In genomic region chr17:32387986-32388369, GRCm38 (mm10) we compare ENCODE assay signal across 8 mouse cellular contexts. TPM values are rescaled to one million over a fixed set of nuclear protein-coding genes. Genes with fewer than 3 reads are reported as not detected.
DNase-seq lines count a peak whose midpoint lies in the region; ATAC-seq and TF ChIP-seq lines count a peak whose summit lies in the region.

No protein-coding gene starts in this region.

- no peak for ATAC-seq in heart, embryonic 12.5 days (ENCODE audit: insufficient number of reproducible peaks, low FRiP score)
- 0 out of 2 replicates have a peak, but pooled peaks have one; percentile 8 for ATAC-seq in hindbrain, embryonic 13.5 days (ENCODE audit: low FRiP score)
- no peak for ATAC-seq in midbrain, embryonic 12.5 days (ENCODE audit: low FRiP score, low read depth)

- peaks cover 32% of the 10 kb centered on the region for H3K4me1 ChIP-seq in heart, embryonic 12.5 days (replicated peaks)
- no peaks in the 10 kb centered on the region for H3K4me1 ChIP-seq in bone marrow macrophage, adult 2 months (ENCODE audit: control insufficient read depth, insufficient read depth, low read length)
- H3K4me1 ChIP-seq in hindbrain, embryonic 13.5 days (replicated peaks): peaks cover 27% of the 10 kb centered on the region
- H3K4me1 ChIP-seq in midbrain, embryonic 12.5 days: peaks cover 8% of the 10 kb centered on the region

- H3K9ac ChIP-seq in heart, embryonic 12.5 days: peak overlapping the region; percentile 88; the same call in 1 of the 2 replicates
- H3K9ac ChIP-seq in hindbrain, embryonic 13.5 days: peak overlapping the region; percentile 92
- H3K9ac ChIP-seq in midbrain, embryonic 12.5 days (replicated peaks): peak overlapping the region; percentile 74; the same call in 1 of the 2 replicates

- H3K36me3 ChIP-seq in heart, embryonic 12.5 days: no peaks in the 10 kb centered on the region
- H3K36me3 ChIP-seq in hindbrain, embryonic 13.5 days: peaks cover 36% of the 10 kb centered on the region
- H3K36me3 ChIP-seq in midbrain, embryonic 12.5 days: peaks cover 25% of the 10 kb centered on the region

- TF ChIP-seq CTCF in bone marrow macrophage, adult 2 months (IDR thresholded peaks at IDR 0.05; ENCODE audit: low read depth, low read length): no peak

- TF ChIP-seq POLR2A in bone marrow macrophage, adult 2 months (IDR thresholded peaks at IDR 0.05; ENCODE audit: borderline replicate concordance, low read depth, low read length): no peak

- H3K27ac ChIP-seq in heart, embryonic 12.5 days (ENCODE audit: poor library complexity, severe bottlenecking): no peak overlapping the region
- no peak overlapping the region for H3K27ac ChIP-seq in bone marrow macrophage, adult 2 months (ENCODE audit: insufficient read depth, low read depth, low read length)
- H3K27ac ChIP-seq in hindbrain, embryonic 13.5 days: peak overlapping the region; percentile 89
- H3K27ac ChIP-seq in midbrain, embryonic 12.5 days (replicated peaks): peak overlapping the region; percentile 72; the same call in 1 of the 2 replicates

- H3K27me3 ChIP-seq in heart, embryonic 12.5 days (replicated peaks): peaks cover 23% of the 10 kb centered on the region
- H3K27me3 ChIP-seq in hindbrain, embryonic 13.5 days: peaks cover 27% of the 10 kb centered on the region
- H3K27me3 ChIP-seq in midbrain, embryonic 12.5 days: peaks cover 23% of the 10 kb centered on the region

- H3K9me3 ChIP-seq in heart, embryonic 12.5 days (replicated peaks): no peaks in the 10 kb centered on the region
- H3K9me3 ChIP-seq in hindbrain, embryonic 13.5 days: no peaks in the 10 kb centered on the region
- no peaks in the 10 kb centered on the region for H3K9me3 ChIP-seq in midbrain, embryonic 12.5 days

- intact Hi-C loops in heart, postnatal 36 days (cut with DNase I): loop anchor here (2.0 to 5.0 kb wide), 2 partner anchors 23 to 36 kb away; partner anchors contain the start of gene Akap8l

- WGBS in heart, embryonic 12.5 days: 47% methylated on average over 7 of the region's 7 CpGs
- WGBS in hindbrain, embryonic 13.5 days: 42% methylated on average over 7 of the region's 7 CpGs
- 39% methylated on average over 7 of the region's 7 CpGs for WGBS in midbrain, embryonic 12.5 days

- no peak for DNase-seq in heart, postnatal 36 days
- no peak for DNase-seq in gastrocnemius, postnatal 4 days (ENCODE audit: low spot score in 2 of 2)
- DNase-seq in thymus, postnatal 4 days: no peak
- no peak for DNase-seq in right cerebral cortex, postnatal 4 days

- peak overlapping the region; percentile 99 for H3K4me2 ChIP-seq in heart, embryonic 12.5 days
- H3K4me2 ChIP-seq in hindbrain, embryonic 13.5 days: peak overlapping the region; percentile 93
- peak overlapping the region; percentile 92 for H3K4me2 ChIP-seq in midbrain, embryonic 12.5 days (replicated peaks)

- H3K4me3 ChIP-seq in heart, embryonic 12.5 days: peak overlapping the region; percentile 86
- peak overlapping the region; percentile 89; the same call in 1 of the 2 replicates for H3K4me3 ChIP-seq in bone marrow macrophage, adult 2 months (ENCODE audit: insufficient read depth, low read length)
- H3K4me3 ChIP-seq in hindbrain, embryonic 13.5 days: peak overlapping the region; percentile 67
- H3K4me3 ChIP-seq in midbrain, embryonic 12.5 days: peak overlapping the region; percentile 73

RNA-seq across cellular contexts. Expression of gene Wiz, which starts 1.3 kb away (rescaled TPM):
- polyA plus RNA-seq in heart, embryonic 12.5 days (2016; fragmentation: Nextera tagmentation; extraction: Ambion mirVana): 23.7 and 23.9 TPM in 2 replicates
- 10 to 100 TPM; 18.9 to 19.1 TPM for total RNA-seq in heart, postnatal 36 days (2021)
- 19.3 and 24.2 TPM in 2 replicates for polyA plus RNA-seq in bone marrow macrophage, adult 2 months (2012; ENCODE audit: insufficient read depth, insufficient read length, missing spikeins)
- polyA plus RNA-seq in hindbrain, embryonic 13.5 days (2015; fragmentation: Nextera tagmentation; extraction: Ambion mirVana): 35.3 and 35.9 TPM in 2 replicates
- polyA plus RNA-seq in midbrain, embryonic 12.5 days (2016; fragmentation: Nextera tagmentation; extraction: Ambion mirVana): 47.2 and 50.2 TPM in 2 replicates
- total RNA-seq in gastrocnemius, postnatal 4 days (2021): 10 to 100 TPM; 32.6 to 34.3 TPM

RNA-seq across cellular contexts. Expression of gene Rasal3, which starts 15.4 kb away (rescaled TPM):
- 0.66 and 0.95 TPM in 2 replicates for polyA plus RNA-seq in heart, embryonic 12.5 days (2016; fragmentation: Nextera tagmentation; extraction: Ambion mirVana)
- total RNA-seq in heart, postnatal 36 days (2021): under 1 TPM; 0.60 to 0.97 TPM
- polyA plus RNA-seq in bone marrow macrophage, adult 2 months (2012; ENCODE audit: insufficient read depth, insufficient read length, missing spikeins): 26.6 and 31.3 TPM in 2 replicates
- polyA plus RNA-seq in hindbrain, embryonic 13.5 days (2015; fragmentation: Nextera tagmentation; extraction: Ambion mirVana): 0.62 and 0.83 TPM in 2 replicates
- polyA plus RNA-seq in midbrain, embryonic 12.5 days (2016; fragmentation: Nextera tagmentation; extraction: Ambion mirVana): 0.59 and 1.1 TPM in 2 replicates
- total RNA-seq in gastrocnemius, postnatal 4 days (2021): 1 to 10 TPM in 1 of 2 experiments, under 1 TPM in 1; 0.47 to 1.5 TPM

RNA-seq across cellular contexts. Expression of gene Pglyrp2, which starts 36.0 kb away (rescaled TPM):
- not detected in 2 replicates for polyA plus RNA-seq in heart, embryonic 12.5 days (2016; fragmentation: Nextera tagmentation; extraction: Ambion mirVana)
- total RNA-seq in heart, postnatal 36 days (2021): not detected
- polyA plus RNA-seq in bone marrow macrophage, adult 2 months (2012; ENCODE audit: insufficient read depth, insufficient read length, missing spikeins): not detected in 2 replicates
- 0.12 TPM in 1 of 2 replicates, not detected in the other for polyA plus RNA-seq in hindbrain, embryonic 13.5 days (2015; fragmentation: Nextera tagmentation; extraction: Ambion mirVana)
- not detected in 2 replicates for polyA plus RNA-seq in midbrain, embryonic 12.5 days (2016; fragmentation: Nextera tagmentation; extraction: Ambion mirVana)
- total RNA-seq in gastrocnemius, postnatal 4 days (2021): under 1 TPM in 1 of 2 experiments, not detected in 1; 0.60 TPM

RNA-seq across cellular contexts. Expression of gene Akap8l, which starts 37.6 kb away (rescaled TPM):
- polyA plus RNA-seq in heart, embryonic 12.5 days (2016; fragmentation: Nextera tagmentation; extraction: Ambion mirVana): 79.4 and 84.6 TPM in 2 replicates
- total RNA-seq in heart, postnatal 36 days (2021): 10 to 100 TPM; 44.5 to 55.7 TPM
- polyA plus RNA-seq in bone marrow macrophage, adult 2 months (2012; ENCODE audit: insufficient read depth, insufficient read length, missing spikeins): 87.0 and 116 TPM in 2 replicates
- 148 and 156 TPM in 2 replicates for polyA plus RNA-seq in hindbrain, embryonic 13.5 days (2015; fragmentation: Nextera tagmentation; extraction: Ambion mirVana)
- 131 and 133 TPM in 2 replicates for polyA plus RNA-seq in midbrain, embryonic 12.5 days (2016; fragmentation: Nextera tagmentation; extraction: Ambion mirVana)
- 10 to 100 TPM; 36.7 to 50.5 TPM for total RNA-seq in gastrocnemius, postnatal 4 days (2021)

Comparison
In these comparisons a context has a peak if more than half of its experiments do, and no peak if none do; other contexts are left out.
1. H3K27ac ChIP-seq: peak in hindbrain, embryonic 13.5 days (single experiment) and midbrain, embryonic 12.5 days (single experiment); none in heart, embryonic 12.5 days (single experiment) and bone marrow macrophage, adult 2 months (single experiment).
2. RNA of gene Rasal3, which starts 15.4 kb away (polyA plus RNA-seq): 26.6 to 31.3 TPM in bone marrow macrophage, adult 2 months; 0.59 to 1.1 TPM in midbrain, embryonic 12.5 days, 0.66 to 0.95 TPM in heart, embryonic 12.5 days and 0.62 to 0.83 TPM in hindbrain, embryonic 13.5 days; every median in the first group is over 10 times any median in the second.
3. Peak in every context shown above with its lines, with median percentiles within 50 percentile points of each other: H3K4me2 ChIP-seq, H3K4me3 ChIP-seq and H3K9ac ChIP-seq.